Mouse (Mus musculus) stomach, postnatal 0 days (tissue): ENCODE measurements at regions not wholly inside any gene's neighbourhood (a gene's known extent, or its start where the extent isn't known, plus 50 kb on each side); places are given as distances from the start of the nearest gene placed in this dataset.

Experiments
- ATAC-seq: fragments of 200-750 bp; cut with Nextera tagmentation; 2 replicates; pipeline ENCODE4 v1.8.0; 2017; ENCODE audit not compliant: low FRiP score, low TSS enrichment
- DNase-seq: peaks from one replicate; pipeline ENCODE4 v3.0.0-alpha.2; 2016; ENCODE audit warnings: low spot score
- H3K27ac ChIP-seq: fragments of 300-500 bp; sonication (generic); replicated peaks from 2 replicates; pipeline ENCODE4 v1.5.1; 2014; ENCODE audit warnings: mild to moderate bottlenecking, control low read depth
- H3K27me3 ChIP-seq: fragments of 300-500 bp; sonication (generic); 2 replicates; pipeline ENCODE4 v1.6.1; 2014; ENCODE audit warnings: low read length; ENCODE audit not compliant: control insufficient read depth, insufficient read depth
- H3K36me3 ChIP-seq: fragments of 300-500 bp; sonication (generic); 2 replicates; pipeline ENCODE4 v1.6.1; 2014; ENCODE audit warnings: low read length, mixed read lengths; ENCODE audit not compliant: control insufficient read depth, insufficient read depth
- H3K4me1 ChIP-seq: fragments of 300-500 bp; sonication (generic); replicated peaks from 2 replicates; pipeline ENCODE4 v1.6.1; 2014; ENCODE audit warnings: antibody characterized with exemption; ENCODE audit not compliant: control insufficient read depth, insufficient read depth
- H3K4me2 ChIP-seq: fragments of 300-500 bp; sonication (generic); replicated peaks from 2 replicates; pipeline ENCODE4 v1.6.1; 2014; ENCODE audit warnings: low read depth, mild to moderate bottlenecking, control low read depth, moderate library complexity
- H3K4me3 ChIP-seq: fragments of 300-500 bp; sonication (generic); 2 replicates; pipeline ENCODE4 v1.5.1; 2014; ENCODE audit warnings: low read depth, low read length, control low read depth
- H3K9ac ChIP-seq: fragments of 300-500 bp; sonication (generic); 2 replicates; pipeline ENCODE4 v1.6.1; 2014; ENCODE audit warnings: mild to moderate bottlenecking, low read length, control low read depth, mixed read lengths
- H3K9me3 ChIP-seq: fragments of 300-500 bp; sonication (generic); 2 replicates; pipeline ENCODE4 v1.6.1; 2016; ENCODE audit warnings: low read length; ENCODE audit not compliant: control insufficient read depth
- CTCF ChIP-seq: IDR thresholded peaks from 2 replicates; pipeline ENCODE4 v1.5.1; 2016; ENCODE audit warnings: antibody characterized with exemption, low read depth, mild to moderate bottlenecking, moderate library complexity
- EP300 ChIP-seq: optimal IDR thresholded peaks from 2 replicates; pipeline ENCODE3; 2016; ENCODE audit warnings: antibody characterized with exemption
- WGBS: fragments of 180-500 bp; shearing (Covaris S2); extraction: QIAGEN DNeasy Blood & Tissue Kit; methylation state at CpG from one replicate; pipeline ENCODE4 v1.1.7; 2014; 5-methylcytosine and 5-hydroxymethylcytosine counted together

GRCm38 (mm10) chr7:134523897-134524296 lies 138.4 kb upstream of the D7Ertd443e start:
- 66% methylated on average over 8 of the region's 8 CpGs for WGBS
- ATAC-seq = no peak

GRCm38 (mm10) chr7:134525041-134525440 lies 139.6 kb upstream of the D7Ertd443e start:
- Histone ChIP-seq H3K9me3 (no peaks in the 10 kb centered on the region), H3K9ac (no peak overlapping the region), H3K27me3 (no peaks in the 10 kb centered on the region), H3K36me3 (no peaks in the 10 kb centered on the region), H3K4me2 (no peak overlapping the region), H3K27ac (no peak overlapping the region), H3K4me1 (no peaks in the 10 kb centered on the region), H3K4me3 (no peak overlapping the region)
- 100% methylated on average over 1 of the region's 1 CpGs for WGBS
- TF ChIP-seq CTCF (no peak), EP300 (no peak)
- ATAC-seq (no peak), DNase-seq (no peak)

More at GRCm38 (mm10) chr7:134523897-134524296, 138.4 kb upstream of the D7Ertd443e start:
- H3K27me3 ChIP-seq = no peaks in the 10 kb centered on the region
- no peaks in the 10 kb centered on the region for H3K9me3 ChIP-seq
- no peak overlapping the region for H3K4me3 ChIP-seq
- no peak overlapping the region for H3K4me2 ChIP-seq
- no peaks in the 10 kb centered on the region for H3K36me3 ChIP-seq
- DNase-seq = no peak
- no peaks in the 10 kb centered on the region for H3K4me1 ChIP-seq
- no peak overlapping the region for H3K9ac ChIP-seq
- H3K27ac ChIP-seq = no peak overlapping the region
- TF ChIP-seq CTCF = no peak
- TF ChIP-seq EP300 = no peak

GRCm38 (mm10) chr7:134525461-134525860 lies 140.0 kb upstream of the D7Ertd443e start:
- no peak overlapping the region for H3K4me3 ChIP-seq
- DNase-seq (no peak), ATAC-seq (no peak)
- H3K27me3 ChIP-seq = no peaks in the 10 kb centered on the region
- no peak overlapping the region for H3K4me2 ChIP-seq
- TF ChIP-seq EP300 = no peak
- no peak for TF ChIP-seq CTCF
- no peaks in the 10 kb centered on the region for H3K4me1 ChIP-seq
- H3K9me3 ChIP-seq = no peaks in the 10 kb centered on the region
- H3K9ac ChIP-seq = no peak overlapping the region
- no peaks in the 10 kb centered on the region for H3K36me3 ChIP-seq
- no peak overlapping the region for H3K27ac ChIP-seq
- WGBS = 91% methylated on average over 2 of the region's 2 CpGs

GRCm38 (mm10) chr7:134527351-134527750 lies 141.9 kb upstream of the D7Ertd443e start:
- no peaks in the 10 kb centered on the region for H3K9me3 ChIP-seq
- no peak overlapping the region for H3K9ac ChIP-seq
- H3K36me3 ChIP-seq = no peaks in the 10 kb centered on the region
- H3K27me3 ChIP-seq = no peaks in the 10 kb centered on the region
- no peaks in the 10 kb centered on the region for H3K4me1 ChIP-seq
- TF ChIP-seq CTCF (no peak), EP300 (no peak)
- H3K4me2 ChIP-seq = no peak overlapping the region
- WGBS = 52% methylated on average over 2 of the region's 2 CpGs
- no peak overlapping the region for H3K27ac ChIP-seq
- H3K4me3 ChIP-seq = no peak overlapping the region
- ATAC-seq = no peak
- DNase-seq = no peak

- TF ChIP-seq EP300 = no peak
- TF ChIP-seq CTCF = no peak
- WGBS = 80% methylated on average over 3 of the region's 3 CpGs
These were observed 142.4 kb upstream of the Dock1 start for GRCm38 (mm10) chr7:134528026-134528425.

GRCm38 (mm10) chr7:134534821-134535220 lies 135.6 kb upstream of the Dock1 start:
- TF ChIP-seq CTCF = no peak
- no peak for TF ChIP-seq EP300
- H3K9ac ChIP-seq = no peak overlapping the region
- no peak overlapping the region for H3K27ac ChIP-seq
- no peak overlapping the region for H3K4me3 ChIP-seq
- no peak overlapping the region for H3K4me2 ChIP-seq
- H3K4me1 ChIP-seq = no peaks in the 10 kb centered on the region
- DNase-seq = no peak
- ATAC-seq = no peak
- H3K9me3 ChIP-seq = no peaks in the 10 kb centered on the region
- 80% methylated on average over 4 of the region's 4 CpGs for WGBS
- no peaks in the 10 kb centered on the region for H3K36me3 ChIP-seq
- H3K27me3 ChIP-seq = no peaks in the 10 kb centered on the region

More at GRCm38 (mm10) chr7:134528026-134528425, 142.4 kb upstream of the Dock1 start:
- Histone ChIP-seq H3K9ac (no peak overlapping the region), H3K27ac (no peak overlapping the region), H3K4me1 (no peaks in the 10 kb centered on the region), H3K4me3 (no peak overlapping the region), H3K27me3 (no peaks in the 10 kb centered on the region), H3K4me2 (no peak overlapping the region), H3K9me3 (no peaks in the 10 kb centered on the region), H3K36me3 (no peaks in the 10 kb centered on the region)
- DNase-seq (no peak), ATAC-seq (no peak)
